Mouse (Mus musculus) ovary, postnatal 36 days (tissue): ENCODE results near the gene Cdc14b.

ENCODE experiments used
- DNase-seq: peaks from one replicate; pipeline ENCODE4 v3.0.0; 2022; ENCODE audit warnings: low spot score, mixed read lengths

Cdc14b gene

GRCm38 (mm10) chr13:64237000-64237680, 38.0 kb downstream of the Cdc14b start:
- no peak for DNase-seq

DNA sequence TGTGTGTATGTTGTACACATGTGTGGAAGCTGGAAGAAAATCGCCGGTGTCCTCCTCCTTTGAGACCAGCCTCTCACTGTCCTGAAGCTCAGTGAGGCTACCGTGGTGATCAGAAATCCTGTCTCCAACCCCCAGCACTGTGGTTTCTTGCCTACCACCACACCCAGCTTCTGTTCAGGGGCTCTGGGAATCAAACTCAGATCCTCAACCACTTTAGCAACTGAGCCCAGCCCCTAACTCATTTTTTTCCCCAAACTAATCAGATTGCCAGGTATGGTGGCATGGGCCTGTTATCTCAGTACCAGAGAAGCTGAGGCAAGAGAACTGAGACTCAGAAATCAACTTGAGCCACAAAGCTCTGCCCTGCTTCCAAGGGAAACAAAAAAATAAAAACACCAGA, 39.3 kb downstream of the Cdc14b start:
- DNase-seq: no peak

DNA sequence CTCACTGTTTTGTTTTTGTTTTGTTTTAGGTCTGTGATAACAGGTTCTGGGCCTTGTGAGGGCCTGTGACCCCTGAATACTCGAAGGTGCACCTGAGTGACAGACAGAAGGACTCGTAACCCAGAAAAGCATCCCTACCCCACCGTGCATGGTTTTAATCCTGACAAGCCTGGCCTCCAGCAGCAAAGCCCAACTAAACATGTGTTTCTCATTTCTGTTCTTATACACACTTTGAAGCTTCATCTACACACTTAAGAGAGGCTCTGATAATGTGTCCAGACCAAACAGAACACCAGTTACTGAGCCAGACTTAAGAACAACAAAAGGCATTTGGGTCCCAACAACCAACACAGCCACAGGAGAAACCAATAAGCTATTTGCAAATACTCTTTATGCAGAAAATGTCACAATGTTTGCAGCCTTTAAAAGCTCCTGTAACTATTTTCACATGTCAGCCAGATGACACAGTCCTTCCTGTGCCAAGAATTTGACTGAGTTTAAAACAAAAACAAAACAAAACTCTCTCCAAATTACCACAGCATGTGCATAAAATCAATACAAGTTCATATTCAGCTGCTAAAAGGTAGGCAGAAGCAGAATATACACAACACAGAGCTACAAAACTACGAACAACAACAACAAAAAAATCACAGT, 39.9 kb downstream of the Cdc14b start:
- DNase-seq: no peak

DNA sequence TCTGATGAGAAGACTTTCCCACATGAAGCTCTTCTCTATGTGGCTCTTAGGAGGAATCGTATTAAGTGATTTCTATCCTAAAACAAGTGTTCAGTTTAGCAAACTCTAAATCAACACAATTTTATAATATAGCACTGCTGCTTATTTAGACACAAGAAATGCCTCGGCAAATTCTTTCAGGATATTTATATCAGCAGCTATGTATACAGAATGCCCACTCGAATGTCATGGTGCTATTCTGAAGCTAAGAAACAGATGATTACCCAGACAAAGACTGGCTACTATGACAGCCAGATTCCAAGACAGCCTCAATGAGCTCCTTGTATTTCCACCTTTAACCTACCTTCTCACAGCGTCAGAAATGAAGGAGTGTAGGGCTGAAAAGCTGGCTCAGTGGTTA, 42.0 kb downstream of the Cdc14b start:
- no peak for DNase-seq

DNA sequence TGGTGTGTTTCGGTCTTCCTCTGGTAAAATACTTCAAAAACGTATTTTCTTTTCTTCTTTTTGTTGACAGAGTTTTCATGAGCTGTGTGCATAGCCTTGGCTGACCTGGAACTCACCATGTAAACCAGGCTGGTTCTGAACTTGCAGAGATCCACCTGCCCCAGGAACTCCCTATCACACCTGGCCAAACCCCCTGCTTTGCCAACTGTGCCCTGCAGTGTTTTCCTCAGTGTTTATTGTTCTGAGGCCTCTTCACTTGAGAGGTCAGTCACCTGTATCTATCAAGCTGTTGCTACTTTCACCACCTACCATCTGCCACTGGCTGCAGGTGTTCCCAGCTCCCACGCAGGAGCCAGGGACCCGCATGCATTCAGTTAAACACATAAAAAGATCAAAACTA, 48.4 kb downstream of the Cdc14b start:
- no peak for DNase-seq

DNA sequence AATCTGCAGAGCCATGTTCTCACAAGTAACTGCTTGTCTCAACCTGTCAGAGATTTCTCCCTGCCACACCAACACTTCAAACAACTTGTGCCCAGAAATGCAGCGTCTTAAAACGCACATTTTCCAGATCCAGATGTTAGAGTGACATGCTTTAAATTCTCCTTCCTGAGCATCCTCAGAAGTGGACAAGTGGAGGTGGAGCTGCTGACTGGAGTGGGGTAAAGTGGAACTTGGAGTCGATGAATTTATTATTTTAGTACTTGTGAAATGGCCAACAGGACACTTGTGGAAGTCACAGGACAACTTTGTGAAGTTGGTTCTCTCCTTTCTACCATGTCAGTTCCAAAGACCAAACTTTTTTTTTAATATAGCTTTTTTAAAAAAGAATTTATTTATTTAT, 49.4 kb downstream of the Cdc14b start:
- DNase-seq: no peak

DNA sequence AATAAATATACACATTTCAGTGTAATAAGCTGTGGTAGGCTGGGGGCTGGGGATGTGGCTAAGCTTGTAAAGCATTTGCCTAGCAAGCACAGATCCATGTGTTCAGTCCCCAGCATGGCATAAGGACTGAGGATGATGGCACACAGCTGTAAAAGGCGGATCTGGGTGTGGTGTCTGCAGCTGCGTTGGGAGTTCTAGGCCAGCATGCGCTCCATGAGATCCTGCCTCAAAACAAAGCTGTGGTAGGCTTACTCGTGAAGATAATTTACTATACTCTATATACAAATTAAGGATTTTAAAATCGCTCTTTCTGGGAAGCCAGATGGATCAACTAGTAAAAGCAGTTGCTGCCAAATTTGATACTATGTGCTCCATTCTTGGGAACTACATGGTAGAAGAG, 60.2 kb downstream of the Cdc14b start:
- no peak for DNase-seq

GRCm38 (mm10) chr13:64211995-64212603, 63.0 kb downstream of the Cdc14b start:
- no peak for DNase-seq

DNA sequence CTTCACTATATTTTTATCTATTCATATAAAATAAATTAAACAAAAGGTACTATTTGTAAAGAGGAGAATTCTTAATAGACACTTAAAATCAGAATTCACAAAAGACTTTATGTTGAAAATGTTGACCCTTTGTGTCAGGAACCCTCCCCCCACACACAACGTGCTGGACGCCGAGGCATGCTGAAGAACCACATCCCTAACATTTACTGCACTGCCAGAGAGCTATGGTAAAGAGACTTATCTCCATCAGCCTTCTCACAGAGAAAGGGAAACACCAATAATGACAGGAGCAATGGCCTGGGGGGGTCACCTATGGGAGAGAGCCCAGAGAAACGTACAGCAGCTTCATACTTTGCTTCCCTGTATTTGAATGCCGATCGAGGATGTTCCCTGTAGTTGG, 66.9 kb downstream of the Cdc14b start:
- no peak for DNase-seq

DNA sequence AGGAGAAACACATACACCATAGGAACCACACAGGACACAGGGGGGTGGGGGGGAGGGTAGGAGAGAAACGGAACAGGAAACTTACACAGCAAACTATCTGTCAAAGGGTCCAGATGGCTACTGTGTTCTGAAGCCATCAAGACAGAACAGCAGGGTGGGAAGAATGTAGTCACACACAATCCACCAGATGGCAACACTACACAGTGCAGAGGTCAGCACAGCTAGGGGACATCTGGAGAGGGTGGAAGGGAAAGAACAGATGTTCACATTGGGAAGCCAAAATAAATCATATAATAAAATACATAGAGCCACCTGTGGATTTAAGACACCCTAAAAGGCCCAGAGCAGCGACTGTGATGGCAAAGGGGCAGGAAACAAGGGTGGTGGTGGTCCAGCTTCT, 69.9 kb downstream of the Cdc14b start:
- no peak for DNase-seq

GRCm38 (mm10) chr13:64204726-64205125, 70.4 kb downstream of the Cdc14b start:
- no peak for DNase-seq

DNA sequence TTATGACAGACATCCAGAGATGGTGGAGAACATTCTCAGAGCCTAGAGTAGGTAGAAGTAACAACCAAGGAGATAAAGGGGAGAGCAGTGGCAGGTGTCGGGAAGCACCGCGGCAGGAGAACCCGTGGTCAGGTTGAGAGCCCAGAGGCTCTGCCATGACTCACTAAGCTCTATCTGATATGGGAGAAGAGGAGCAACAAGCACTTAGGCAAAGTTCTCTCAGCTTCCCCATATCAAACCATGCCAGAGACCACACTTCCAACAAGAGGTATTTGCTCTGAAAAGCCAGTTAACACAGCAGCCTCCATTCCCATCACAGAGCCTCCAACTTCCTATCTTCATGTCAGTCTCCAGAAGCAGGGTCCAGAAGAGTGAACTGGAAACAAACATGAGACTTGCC, 74.2 kb downstream of the Cdc14b start:
- DNase-seq: no peak

- DNase-seq: no peak
These were observed 76.8 kb downstream of the Cdc14b start for GRCm38 (mm10) chr13:64198310-64198709.

DNA sequence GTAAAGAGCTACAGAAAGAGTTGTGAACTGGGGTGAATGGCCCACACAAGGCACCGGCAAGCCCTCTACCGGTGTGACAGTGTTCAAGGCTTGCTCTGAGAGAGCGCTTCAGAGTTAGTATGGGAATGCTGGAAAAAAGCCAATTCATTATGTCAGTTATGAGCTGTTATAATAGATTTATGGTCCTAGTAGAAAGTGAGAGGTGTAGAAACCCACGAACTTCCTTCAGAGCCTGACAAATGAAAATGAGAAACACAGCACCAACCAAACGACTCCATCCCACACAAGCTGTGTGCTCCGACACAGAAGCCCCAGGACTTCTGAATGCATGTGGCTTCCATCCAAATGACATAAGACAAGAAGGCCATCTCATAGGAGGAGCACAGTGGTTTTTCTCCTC, 77.2 kb downstream of the Cdc14b start:
- no peak for DNase-seq

DNA sequence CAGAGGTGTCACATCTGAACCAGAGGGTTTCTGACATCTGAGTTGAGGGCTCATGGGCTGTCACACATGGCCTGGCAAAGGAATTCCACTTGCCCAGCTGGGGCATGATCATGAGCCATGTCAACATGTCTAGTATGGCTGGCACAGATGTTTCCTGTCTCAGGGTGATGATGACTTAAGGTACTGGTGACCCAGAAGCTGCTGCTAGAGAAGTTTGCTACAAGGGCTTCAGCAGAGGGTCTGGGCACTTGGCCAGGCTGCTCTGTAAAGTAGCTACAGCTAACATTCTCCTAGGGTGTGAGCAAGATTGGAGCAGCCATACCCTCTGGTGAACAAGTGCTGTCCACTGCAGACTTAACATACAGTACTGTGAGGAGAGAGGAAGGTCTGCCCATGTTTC, 88.0 kb downstream of the Cdc14b start:
- no peak for DNase-seq

- DNase-seq: no peak
These were observed 88.6 kb downstream of the Cdc14b start for GRCm38 (mm10) chr13:64186516-64186915.

DNA sequence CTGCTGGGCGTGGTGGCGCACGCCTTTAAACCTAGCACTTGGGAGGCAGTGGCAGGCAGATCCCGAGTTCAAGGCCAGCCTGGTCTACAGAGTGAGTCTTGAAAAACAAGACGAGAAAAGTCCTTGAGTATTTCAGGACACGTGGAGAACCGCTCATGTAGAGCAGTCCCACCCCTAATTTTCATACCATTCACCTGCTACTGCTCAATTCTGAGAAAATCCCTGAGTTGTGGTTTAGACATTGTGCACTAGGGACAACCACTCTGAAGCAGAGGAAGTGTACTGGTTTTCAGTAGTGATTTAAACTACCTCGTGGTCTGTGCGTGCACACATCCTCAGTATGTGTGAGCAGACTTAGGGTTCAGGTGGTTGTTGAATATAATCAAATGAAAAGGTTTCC, 89.5 kb downstream of the Cdc14b start:
- DNase-seq: no peak

- DNase-seq: no peak
These were observed 89.9 kb downstream of the Cdc14b start for GRCm38 (mm10) chr13:64185176-64185575.

- no peak for DNase-seq
These were observed 90.7 kb downstream of the Cdc14b start for GRCm38 (mm10) chr13:64184361-64184760.

DNA sequence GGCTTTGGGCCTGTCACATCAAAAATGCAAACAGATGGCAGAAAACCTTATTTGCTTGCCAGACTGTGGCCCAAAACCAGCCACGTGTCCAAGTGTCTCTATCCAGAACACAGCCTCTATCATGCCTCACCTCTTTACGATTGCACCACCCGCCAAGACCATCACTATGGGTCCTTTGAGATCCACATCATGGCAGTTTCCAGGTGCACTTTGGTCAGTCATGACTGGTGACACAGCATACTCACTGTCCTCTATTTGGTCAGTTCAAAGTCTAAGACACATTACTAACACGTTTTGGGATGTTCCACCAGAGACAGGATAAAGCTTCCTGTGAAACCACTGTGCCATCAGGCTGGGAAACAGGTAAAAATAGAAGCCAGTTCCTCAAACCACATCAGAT, 91.5 kb downstream of the Cdc14b start:
- no peak for DNase-seq

- DNase-seq: no peak
These were observed 93.0 kb downstream of the Cdc14b start for GRCm38 (mm10) chr13:64182091-64182490.

DNA sequence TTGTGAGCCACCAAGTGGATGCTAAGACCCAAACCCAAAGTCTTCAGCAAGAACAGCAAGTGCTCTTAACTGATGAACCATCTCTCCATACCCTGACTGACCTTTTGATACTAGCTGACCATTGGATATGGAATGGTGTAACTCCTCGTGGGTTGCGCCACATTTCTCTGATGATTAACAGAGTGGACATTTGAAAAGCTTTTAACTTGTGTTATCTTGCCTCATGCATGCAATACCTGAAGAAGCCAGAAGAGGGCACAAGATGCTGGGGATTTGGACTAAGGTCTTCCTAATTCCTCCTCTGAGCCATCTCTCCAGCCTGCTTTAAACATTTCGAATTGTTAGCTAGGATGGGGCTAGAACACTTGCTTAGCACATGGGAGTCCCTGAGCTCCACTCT, 94.2 kb downstream of the Cdc14b start:
- no peak for DNase-seq

DNA sequence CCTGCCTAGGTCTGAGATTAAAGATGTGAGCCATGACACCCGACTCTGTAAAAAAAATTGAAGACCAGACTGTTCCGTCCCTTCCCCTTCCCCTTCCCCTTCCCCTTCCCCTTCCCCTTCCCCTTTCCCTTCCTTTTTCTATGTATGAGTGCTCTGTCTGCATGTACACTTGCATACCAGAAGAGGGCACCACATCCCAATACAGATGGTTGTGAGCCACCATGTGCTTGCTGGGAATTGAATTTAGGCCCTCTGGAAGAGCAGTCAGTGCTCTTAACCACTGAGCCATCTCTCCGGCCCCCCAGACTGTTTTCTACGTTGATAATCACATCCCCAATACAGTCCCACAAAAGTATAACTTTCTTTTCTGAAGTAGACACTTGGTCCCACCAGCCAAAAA, 94.8 kb downstream of the Cdc14b start:
- no peak for DNase-seq
